Mouse (Mus musculus) kidney, embryonic 14.5 days (tissue): ENCODE measurements around the gene Mmadhc. TPM values are rescaled to one million over a fixed set of nuclear protein-coding genes. Genes with fewer than 3 reads are reported as not detected.

Experiments used
- ATAC-seq: fragments of 200-750 bp; cut with Nextera tagmentation; 2 replicates; pipeline ENCODE4 v1.8.0; 2017; ENCODE audit warnings: moderate number of reproducible peaks, mild to moderate bottlenecking, moderate TSS enrichment, moderate library complexity; ENCODE audit not compliant: low FRiP score, low TSS enrichment
- H3K27ac ChIP-seq: fragments of 300-500 bp; sonication (generic); 2 replicates; pipeline ENCODE4 v1.5.1; 2014; ENCODE audit warnings: low read depth, mild to moderate bottlenecking, low read length, moderate library complexity, mixed read lengths
- H3K27me3 ChIP-seq: fragments of 300-500 bp; sonication (generic); 2 replicates; pipeline ENCODE4 v1.6.1; 2014; ENCODE audit warnings: mild to moderate bottlenecking, low read length; ENCODE audit not compliant: control insufficient read depth, insufficient read depth
- H3K36me3 ChIP-seq: fragments of 300-500 bp; sonication (generic); 2 replicates; pipeline ENCODE4 v1.6.1; 2014; ENCODE audit warnings: low read length, mixed read lengths; ENCODE audit not compliant: control insufficient read depth, insufficient read depth
- H3K4me1 ChIP-seq: fragments of 300-500 bp; sonication (generic); 2 replicates; pipeline ENCODE4 v1.6.1; 2014; ENCODE audit warnings: low read length, mixed read lengths; ENCODE audit not compliant: control insufficient read depth, insufficient read depth
- H3K4me2 ChIP-seq: fragments of 300-500 bp; sonication (generic); replicated peaks from 2 replicates; pipeline ENCODE4 v1.6.1; 2014; ENCODE audit warnings: low read depth, mild to moderate bottlenecking, low read length
- H3K4me3 ChIP-seq: fragments of 300-500 bp; sonication (generic); 2 replicates; pipeline ENCODE4 v1.5.1; 2014; ENCODE audit warnings: mild to moderate bottlenecking, low read length
- H3K9ac ChIP-seq: fragments of 300-500 bp; sonication (generic); 2 replicates; pipeline ENCODE4 v1.6.1; 2014; ENCODE audit warnings: low read depth, mild to moderate bottlenecking, low read length, moderate library complexity
- H3K9me3 ChIP-seq: fragments of 300-500 bp; sonication (generic); 2 replicates; pipeline ENCODE4 v1.6.1; 2016; ENCODE audit warnings: low read length; ENCODE audit not compliant: control insufficient read depth
- WGBS: fragments of 180-500 bp; shearing (Covaris S2); extraction: QIAGEN DNeasy Blood & Tissue Kit; methylation state at CpG from one replicate; pipeline ENCODE4 v1.1.7; 2014; 5-methylcytosine and 5-hydroxymethylcytosine counted together
- polyA plus RNA-seq: library from polyadenylated mRNA; unstranded; fragments of >200 nt; fragmentation: Nextera tagmentation; extraction: Ambion mirVana; gene quantifications from 2 replicates; pipeline ENCODE4 v1.2.1, GENCODE M21; 2014

Gene Mmadhc
- polyA plus RNA-seq, 1 experiment from 2014 or later: 156 TPM

DNA sequence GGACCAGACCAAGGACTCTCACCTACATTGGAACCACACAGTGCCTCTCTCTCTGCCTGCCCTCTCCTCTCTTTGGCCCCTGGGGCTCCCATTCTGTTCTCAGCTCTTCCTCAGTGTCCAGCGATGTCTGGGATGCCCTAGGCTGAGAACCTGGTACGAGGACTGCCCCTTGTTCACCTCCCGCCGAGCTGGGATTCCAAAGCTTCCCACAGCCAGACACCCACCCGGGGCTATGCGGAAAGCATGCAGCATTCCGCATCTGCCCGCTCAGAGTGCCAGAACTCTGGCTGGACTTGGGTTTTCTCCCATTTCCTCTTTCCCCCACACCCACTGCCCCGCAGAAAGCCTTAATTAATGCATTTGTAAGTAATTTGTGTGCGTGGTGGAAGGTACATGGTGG is 19.9 kb downstream of the Mmadhc start:
- Histone ChIP-seq H3K36me3 (peaks cover 32% of the 10 kb centered on the region), H3K4me2 (no peak overlapping the region), H3K27ac (no peak overlapping the region), H3K4me1 (peaks cover 7% of the 10 kb centered on the region; the same call in 1 of the 2 replicates), H3K9me3 (no peaks in the 10 kb centered on the region), H3K4me3 (no peak overlapping the region), H3K27me3 (no peaks in the 10 kb centered on the region), H3K9ac (no peak overlapping the region)
- 70% methylated on average over 10 of the region's 10 CpGs for WGBS
- ATAC-seq: no peak

DNA sequence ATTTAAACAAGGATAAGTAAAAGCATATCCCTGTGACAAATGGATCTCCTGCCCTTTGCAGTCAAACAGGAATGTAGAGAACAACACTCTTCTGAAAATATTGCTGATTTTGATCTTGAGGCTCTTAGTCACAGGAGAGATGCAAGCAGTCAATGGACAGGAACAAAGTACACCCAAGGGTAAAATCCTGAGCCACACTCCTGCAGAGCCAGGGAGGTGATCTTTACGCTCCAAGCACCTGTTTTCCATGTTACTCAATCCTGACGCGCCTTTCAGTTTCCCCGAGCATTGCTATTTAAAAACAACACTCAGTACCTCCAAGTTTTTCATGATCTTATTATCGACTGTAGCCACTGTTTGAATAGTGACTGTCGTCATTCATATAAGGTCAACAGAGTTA is 23.2 kb downstream of the Mmadhc start:
- Histone ChIP-seq H3K4me2 (no peak overlapping the region), H3K4me3 (no peak overlapping the region), H3K27me3 (no peaks in the 10 kb centered on the region), H3K9ac (no peak overlapping the region), H3K27ac (0 out of 2 replicates have a peak overlapping the region, but pooled peaks have one; percentile 2), H3K4me1 (peaks cover 7% of the 10 kb centered on the region; the same call in 1 of the 2 replicates), H3K9me3 (no peaks in the 10 kb centered on the region), H3K36me3 (peaks cover 8% of the 10 kb centered on the region; the same call in 1 of the 2 replicates)
- peak; percentile 44; the same call in 1 of the 2 replicates for ATAC-seq
- WGBS: 27% methylated on average over 6 of the region's 6 CpGs

DNA sequence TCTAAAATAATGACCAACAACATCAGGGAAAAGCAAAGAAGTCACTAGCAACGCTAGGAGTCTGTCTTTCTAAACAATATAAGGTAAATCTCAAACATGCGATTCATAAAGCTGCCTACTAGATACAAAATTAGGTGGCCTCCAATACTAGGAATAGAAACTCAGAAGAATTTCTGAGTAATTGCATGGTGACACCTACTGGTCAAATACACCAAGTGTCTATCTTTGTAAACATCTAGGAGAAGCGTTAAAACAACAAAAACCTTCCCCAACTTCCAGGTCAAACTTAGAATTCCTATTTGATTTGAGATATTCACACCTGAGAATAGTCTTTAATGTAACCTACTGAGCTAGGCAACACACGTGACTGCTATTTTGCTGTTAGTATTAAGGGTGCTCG is 24.4 kb downstream of the Mmadhc start:
- Histone ChIP-seq H3K27ac (no peak overlapping the region), H3K4me1 (peaks cover 7% of the 10 kb centered on the region; the same call in 1 of the 2 replicates), H3K36me3 (0 out of 2 replicates have a peak, but pooled peaks cover 2% of the 10 kb centered on the region), H3K9ac (no peak overlapping the region), H3K9me3 (no peaks in the 10 kb centered on the region), H3K4me2 (no peak overlapping the region), H3K4me3 (no peak overlapping the region), H3K27me3 (no peaks in the 10 kb centered on the region)
- 40% methylated on average over 5 of the region's 5 CpGs for WGBS
- ATAC-seq: no peak

DNA sequence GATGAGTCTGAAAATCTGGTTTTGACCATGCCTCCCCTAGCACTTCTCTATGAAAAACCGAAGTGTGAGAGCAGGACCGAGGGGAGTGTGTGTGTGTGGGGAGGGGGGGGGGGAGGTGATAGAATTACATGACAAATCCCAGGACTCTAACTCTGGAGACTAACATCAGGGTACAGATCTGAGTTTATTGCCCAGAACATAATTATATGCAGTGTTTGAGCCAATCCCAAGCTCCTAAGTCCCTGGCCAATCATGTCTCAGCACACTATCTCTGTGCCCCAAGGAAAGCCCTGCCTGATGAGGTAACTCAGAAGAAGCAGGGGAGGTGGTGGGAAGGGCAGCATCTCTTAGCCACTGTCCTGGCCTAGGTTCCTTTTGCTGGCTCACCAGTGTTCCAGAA is 28.1 kb downstream of the Mmadhc start:
- Histone ChIP-seq H3K36me3 (no peaks in the 10 kb centered on the region), H3K9ac (no peak overlapping the region), H3K27me3 (no peaks in the 10 kb centered on the region), H3K4me1 (no peaks in the 10 kb centered on the region), H3K4me3 (no peak overlapping the region), H3K4me2 (no peak overlapping the region), H3K9me3 (no peaks in the 10 kb centered on the region), H3K27ac (no peak overlapping the region)
- ATAC-seq: peak; percentile 80
- 32% methylated on average over 2 of the region's 2 CpGs for WGBS

DNA sequence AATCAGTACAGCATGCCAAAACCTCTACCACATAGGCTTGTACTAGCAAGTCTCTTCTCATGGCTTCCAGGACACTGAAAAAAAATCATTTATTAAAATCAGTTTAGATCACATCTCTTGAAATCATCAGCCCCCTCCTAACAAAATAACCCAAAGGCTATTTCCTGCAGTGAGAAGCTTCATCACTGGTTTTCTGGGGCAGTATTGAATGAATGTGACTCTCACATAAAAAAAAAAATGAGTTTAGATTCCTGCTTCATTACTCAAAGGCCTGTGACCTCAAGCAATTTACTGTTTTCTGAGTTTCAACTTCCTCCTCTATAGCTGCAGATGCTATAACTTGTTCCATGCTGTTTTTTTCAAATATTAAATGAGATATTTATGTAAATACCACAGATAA is 29.6 kb downstream of the Mmadhc start:
- ATAC-seq: no peak

DNA sequence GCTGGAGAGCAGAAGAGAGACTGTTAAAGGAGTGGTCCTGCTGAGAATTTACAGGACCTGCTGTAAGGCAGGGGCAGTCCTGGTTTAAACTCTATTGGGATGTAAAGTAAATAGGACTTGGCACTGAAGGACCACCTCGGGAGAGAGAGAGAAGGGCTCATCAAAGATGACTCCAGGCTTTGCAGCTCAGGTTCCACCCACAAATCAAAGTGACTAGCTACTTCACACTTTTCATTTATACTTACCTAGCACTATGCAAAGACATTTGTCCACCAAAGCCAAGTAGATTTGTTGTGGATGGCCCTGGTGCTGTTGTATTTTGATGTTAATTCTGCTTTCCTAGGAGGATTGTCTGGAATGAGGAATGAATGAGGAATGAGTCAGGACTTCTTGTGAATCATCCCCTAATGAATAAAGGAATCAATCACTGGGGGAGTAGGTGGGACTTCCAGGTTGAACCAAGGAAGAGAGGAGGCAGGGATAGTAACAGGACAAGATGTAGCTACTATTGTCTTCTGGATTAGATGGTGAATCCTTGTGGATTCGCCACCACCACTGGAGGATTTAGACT is 31.3 kb downstream of the Mmadhc start:
- H3K4me3 ChIP-seq: no peak overlapping the region
- H3K4me1 ChIP-seq: no peaks in the 10 kb centered on the region
- H3K27me3 ChIP-seq: no peaks in the 10 kb centered on the region
- 28% methylated on average over 2 of the region's 2 CpGs for WGBS
- H3K4me2 ChIP-seq: no peak overlapping the region
- no peak for ATAC-seq
- H3K9me3 ChIP-seq: no peaks in the 10 kb centered on the region
- H3K36me3 ChIP-seq: no peaks in the 10 kb centered on the region
- H3K27ac ChIP-seq: no peak overlapping the region
- no peak overlapping the region for H3K9ac ChIP-seq

More for the DNA sequence above, 29.6 kb downstream of the Mmadhc start:
- Histone ChIP-seq H3K27ac (no peak overlapping the region), H3K4me3 (no peak overlapping the region), H3K36me3 (no peaks in the 10 kb centered on the region), H3K4me2 (no peak overlapping the region), H3K4me1 (no peaks in the 10 kb centered on the region), H3K9me3 (no peaks in the 10 kb centered on the region), H3K9ac (no peak overlapping the region), H3K27me3 (no peaks in the 10 kb centered on the region)

DNA sequence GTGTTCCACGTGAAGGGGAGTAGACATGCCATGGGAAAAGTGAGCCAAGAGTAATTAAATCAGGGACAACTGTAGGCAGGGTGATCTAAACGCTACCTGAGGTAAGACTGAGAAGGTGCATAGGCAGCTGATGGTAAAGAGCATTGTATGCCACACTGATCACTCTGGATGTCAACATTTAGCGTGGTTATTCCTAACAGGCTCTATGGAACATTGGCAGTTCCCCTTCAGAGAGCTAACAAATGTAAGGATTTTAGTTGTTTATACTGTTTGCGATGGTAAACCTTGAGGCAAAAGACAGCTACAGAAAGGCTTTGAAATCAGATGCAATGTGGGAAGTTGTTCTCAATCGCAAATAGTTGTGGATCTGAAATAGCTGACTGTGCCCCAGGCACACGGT is 32.5 kb downstream of the Mmadhc start:
- no peak for ATAC-seq
- H3K4me1 ChIP-seq: no peaks in the 10 kb centered on the region
- no peaks in the 10 kb centered on the region for H3K27me3 ChIP-seq
- H3K4me2 ChIP-seq: no peak overlapping the region
- no peak overlapping the region for H3K9ac ChIP-seq
- no peaks in the 10 kb centered on the region for H3K9me3 ChIP-seq
- no peak overlapping the region for H3K27ac ChIP-seq
- no peak overlapping the region for H3K4me3 ChIP-seq
- no peaks in the 10 kb centered on the region for H3K36me3 ChIP-seq
- 61% methylated on average over 6 of the region's 6 CpGs for WGBS

DNA sequence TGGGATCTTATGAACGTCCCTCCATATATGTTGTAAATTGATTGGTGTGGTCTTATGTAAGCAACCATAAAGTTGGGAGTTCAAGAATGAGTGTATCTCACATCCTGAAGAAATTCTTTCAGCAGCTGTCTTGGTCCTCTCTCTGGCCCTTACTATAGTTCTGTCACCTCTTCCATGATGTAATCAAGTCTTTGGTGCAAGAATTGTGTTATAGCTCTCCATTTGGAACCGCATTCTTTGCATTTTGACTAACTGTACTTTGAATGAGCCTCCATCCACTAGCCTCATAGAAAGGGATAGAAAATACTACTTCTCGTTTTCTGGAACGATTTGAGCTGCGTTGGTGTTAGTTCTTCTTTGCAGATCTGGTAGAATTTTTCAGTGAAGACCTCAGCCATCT is 41.6 kb downstream of the Mmadhc start:
- H3K4me3 ChIP-seq: no peak overlapping the region
- no peaks in the 10 kb centered on the region for H3K36me3 ChIP-seq
- H3K9me3 ChIP-seq: no peaks in the 10 kb centered on the region
- WGBS: 88% methylated on average over 5 of the region's 5 CpGs
- H3K4me1 ChIP-seq: no peaks in the 10 kb centered on the region
- no peak overlapping the region for H3K4me2 ChIP-seq
- no peaks in the 10 kb centered on the region for H3K27me3 ChIP-seq
- no peak overlapping the region for H3K9ac ChIP-seq
- ATAC-seq: no peak
- H3K27ac ChIP-seq: no peak overlapping the region

DNA sequence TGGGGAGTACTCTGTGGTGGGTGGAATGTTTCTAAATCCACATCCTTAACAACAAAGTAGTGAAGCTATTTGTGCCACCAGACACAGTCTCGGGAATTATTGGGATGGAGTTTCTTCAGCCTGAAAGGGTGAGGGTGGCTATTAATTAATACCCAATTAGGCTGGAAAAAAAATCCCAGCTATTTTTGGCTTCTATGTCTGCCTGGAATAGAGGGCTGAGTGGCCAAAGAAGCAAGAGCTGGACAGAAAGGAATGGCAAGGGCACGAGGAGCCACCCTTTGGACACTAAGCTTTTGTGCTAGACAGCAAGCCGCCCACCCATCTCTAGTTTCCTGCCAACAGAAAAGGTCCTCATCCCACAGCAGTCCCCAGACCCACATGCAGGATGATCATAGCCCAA is 48.0 kb downstream of the Mmadhc start:
- H3K27me3 ChIP-seq: no peaks in the 10 kb centered on the region
- H3K4me1 ChIP-seq: no peaks in the 10 kb centered on the region
- H3K36me3 ChIP-seq: no peaks in the 10 kb centered on the region
- no peak overlapping the region for H3K27ac ChIP-seq
- WGBS: 78% methylated on average over 3 of the region's 3 CpGs
- no peaks in the 10 kb centered on the region for H3K9me3 ChIP-seq
- no peak overlapping the region for H3K9ac ChIP-seq
- ATAC-seq: no peak
- H3K4me3 ChIP-seq: no peak overlapping the region
- no peak overlapping the region for H3K4me2 ChIP-seq
